Mouse (Mus musculus): ENCODE results near the gene 1700029J07Rik.

The 1700029J07Rik gene

GRCm38 (mm10) chr8:45946283-45946682 lies 28.8 kb downstream of the 1700029J07Rik start:
- DNase-seq: no peak

GRCm38 (mm10) chr8:45936986-45937385 lies 38.1 kb downstream of the 1700029J07Rik start:
- DNase-seq: no peak

- DNase-seq: peak; percentile 99 to 100
These were observed 40.5 kb downstream of the 1700029J07Rik start, which contains the start of gene Ccdc110 for GRCm38 (mm10) chr8:45934582-45935014. Ccdc110 (plus strand) TSS chr8:45934619.

- DNase-seq: peak; percentile 35 to 38
These were observed 52.9 kb downstream of the 1700029J07Rik start for GRCm38 (mm10) chr8:45922116-45922515.

GRCm38 (mm10) chr8:45920392-45920791 lies 54.7 kb downstream of the 1700029J07Rik start:
- no peak for DNase-seq

GRCm38 (mm10) chr8:45918891-45919290 lies 56.2 kb downstream of the 1700029J07Rik start:
- no peak for DNase-seq

- DNase-seq: no peak
These were observed 57.9 kb downstream of the 1700029J07Rik start for GRCm38 (mm10) chr8:45917040-45917679.

- no peak for DNase-seq
These were observed 58.6 kb downstream of the 1700029J07Rik start for GRCm38 (mm10) chr8:45916496-45916895.

GRCm38 (mm10) chr8:45913707-45914106 lies 61.3 kb downstream of the 1700029J07Rik start:
- DNase-seq: no peak

GRCm38 (mm10) chr8:45906251-45906619 lies 68.8 kb downstream of the 1700029J07Rik start:
- no peak for DNase-seq

GRCm38 (mm10) chr8:45905591-45906250 lies 69.3 kb downstream of the 1700029J07Rik start:
- no peak for DNase-seq

GRCm38 (mm10) chr8:45903659-45904058 lies 71.4 kb downstream of the 1700029J07Rik start:
- DNase-seq: peak; percentile 47 to 66

Measured in cerebellum, postnatal 14 days (tissue).